Mouse (Mus musculus): Measurements from ENCODE around the gene Timm8a2. TPM values are rescaled to one million over a fixed set of nuclear protein-coding genes. Genes with fewer than 3 reads are reported as not detected.
"Not testable (repeated sequence)": the region's sequence is repeated elsewhere in the genome, so short reads cannot be mapped to it uniquely, and the experiment has no call there.

Timm8a2 gene
- total RNA-seq, 4 experiments from 2014 or later: 0.44 TPM; not detected in 3

- no peak for DNase-seq (ENCODE audit: low spot score in 2 of 2)
Measured at GRCm38 (mm10) chr14:122057941-122058346, 23.5 kb downstream of the Timm8a2 start.

DNA sequence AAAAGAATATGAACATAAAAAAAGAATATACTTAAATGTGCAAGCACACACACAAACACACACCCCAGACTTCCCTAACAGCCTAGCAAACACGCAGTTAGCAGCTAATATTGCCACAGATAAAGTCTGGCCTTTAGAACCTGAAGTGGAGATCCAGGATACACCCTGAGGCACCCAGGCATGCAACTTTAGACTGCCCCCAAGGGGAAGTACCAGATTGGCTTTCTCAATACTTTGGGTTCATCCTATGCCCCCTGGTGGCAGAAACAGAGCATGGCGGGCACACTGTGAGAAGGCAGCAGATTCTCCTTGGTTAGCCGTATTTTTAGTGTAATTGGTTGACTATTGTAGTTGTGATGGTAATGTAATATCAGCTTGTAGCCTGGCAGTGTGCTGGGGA is 26.2 kb downstream of the Timm8a2 start:
- DNase-seq (ENCODE audit: low spot score in 2 of 2): peak; percentile 44 to 68

DNA sequence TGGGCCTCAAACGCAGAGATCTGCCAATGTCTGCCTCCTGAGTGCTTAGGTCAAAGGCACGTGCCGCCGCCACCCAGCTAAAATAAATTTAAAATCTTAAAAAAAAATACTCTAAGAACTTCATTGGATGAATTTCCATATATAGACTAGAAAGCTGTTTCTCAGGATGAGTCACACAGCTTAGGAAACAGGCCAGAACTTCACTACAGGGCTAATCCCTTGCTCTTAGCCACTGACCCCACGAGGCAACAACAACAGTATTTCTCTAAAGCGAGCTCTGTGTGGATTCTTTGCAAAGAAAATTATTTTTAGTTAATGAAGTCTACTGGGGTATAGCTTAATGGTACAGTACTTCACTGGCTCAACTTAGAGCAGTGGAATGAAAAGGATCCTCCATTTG is 26.9 kb downstream of the Timm8a2 start:
- no peak for DNase-seq (ENCODE audit: low spot score in 2 of 2)

DNA sequence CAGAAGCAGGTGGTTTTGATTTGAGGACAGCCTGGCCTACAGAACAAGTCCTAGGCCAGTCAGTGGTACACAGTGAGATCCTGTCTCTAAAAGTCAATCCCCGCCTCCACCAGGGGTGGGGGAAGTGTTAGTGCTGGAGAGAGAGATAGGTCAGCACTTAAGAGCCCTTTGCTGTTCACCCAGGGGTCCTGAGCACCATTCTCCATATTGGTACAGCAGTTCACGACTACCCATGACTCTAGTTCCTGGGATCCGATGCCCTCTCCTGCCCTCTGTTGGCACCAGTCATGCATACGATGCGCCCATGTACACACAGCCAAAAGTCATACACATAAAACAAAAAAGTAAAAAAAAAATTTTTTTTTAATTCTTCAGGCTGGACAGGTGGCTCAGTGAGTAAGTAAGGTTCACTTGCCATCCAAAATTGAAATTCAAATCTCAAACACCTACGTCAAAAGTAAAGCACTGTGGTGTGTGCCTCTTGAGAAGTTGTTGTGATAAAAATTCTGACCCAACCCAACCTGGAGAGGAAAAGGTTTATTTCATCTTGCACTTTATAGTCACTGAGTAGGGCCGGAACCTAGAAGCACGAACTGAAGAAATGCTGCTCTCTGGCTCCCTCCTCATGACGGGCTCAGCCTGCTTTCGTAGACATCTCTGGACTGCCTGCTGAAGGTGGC is 28.1 kb downstream of the Timm8a2 start:
- no peak for DNase-seq (ENCODE audit: low spot score in 2 of 2)

DNA sequence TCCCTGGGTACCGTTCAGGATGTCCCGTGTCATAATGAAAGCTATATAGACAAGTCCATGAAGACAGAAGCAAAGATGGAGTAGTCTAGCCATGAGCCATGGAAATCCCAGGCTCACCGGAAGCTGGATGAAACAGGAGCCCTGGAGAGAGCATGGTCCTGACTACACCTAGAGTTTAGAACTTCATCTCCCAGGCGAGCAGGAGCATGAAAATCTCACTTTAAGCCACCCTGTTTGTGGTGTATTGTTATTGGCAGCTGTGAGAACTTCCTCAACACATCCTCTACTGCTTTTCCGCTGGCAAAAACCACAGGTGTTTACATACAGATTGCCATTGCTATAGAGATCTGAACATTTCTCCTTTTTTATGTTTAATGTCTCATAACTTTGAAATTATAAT is 29.1 kb downstream of the Timm8a2 start:
- DNase-seq (ENCODE audit: low spot score in 2 of 2): no peak

- peak in 1 of 2 experiments; percentile 36 for DNase-seq (ENCODE audit: low spot score in 2 of 2)
Measured at GRCm38 (mm10) chr14:122064519-122064918, 30.0 kb downstream of the Timm8a2 start.

DNA sequence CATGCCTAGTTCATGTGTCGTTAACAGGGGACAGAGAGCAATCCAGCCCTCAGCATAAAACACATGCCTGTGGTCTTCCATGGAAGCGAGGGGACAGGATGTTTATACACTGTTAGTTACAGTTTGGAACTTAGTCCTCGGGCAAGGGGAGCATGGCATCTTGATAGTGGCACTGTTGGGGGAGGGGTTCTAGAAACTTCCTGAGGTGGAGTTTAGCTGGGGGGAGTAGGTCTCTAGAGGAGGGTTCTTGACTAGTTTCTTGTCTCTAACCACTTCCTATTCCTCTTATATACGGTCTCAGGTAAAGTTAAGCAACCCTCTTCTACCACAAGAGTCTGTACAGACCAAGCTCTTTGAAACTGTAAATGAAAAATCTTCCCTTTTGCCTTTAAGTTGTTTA is 31.8 kb downstream of the Timm8a2 start:
- DNase-seq (ENCODE audit: low spot score in 2 of 2): no peak

DNA sequence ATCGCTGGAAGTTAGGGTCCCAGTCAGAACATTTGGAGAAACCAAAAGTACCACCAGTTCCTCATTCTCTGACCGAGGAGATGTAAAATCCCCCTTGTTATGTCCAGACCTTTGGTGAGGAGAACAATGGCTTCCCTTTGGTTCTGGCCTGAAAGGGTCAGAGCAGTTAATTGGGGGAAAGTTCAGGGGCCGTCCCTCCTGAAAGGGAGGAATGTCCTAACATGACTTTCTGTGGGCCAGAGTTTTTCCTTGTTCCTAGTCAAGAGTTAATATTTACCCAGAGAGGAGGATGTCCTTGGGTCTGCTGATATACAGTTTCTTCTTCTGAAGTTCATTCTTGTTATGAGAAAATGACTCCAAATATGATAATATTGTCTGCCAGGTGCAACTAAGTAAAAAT is 33.6 kb downstream of the Timm8a2 start:
- DNase-seq (ENCODE audit: low spot score in 2 of 2): not testable (repeated sequence)

- DNase-seq (ENCODE audit: low spot score in 2 of 2): no peak
Measured at GRCm38 (mm10) chr14:122068801-122069695, 34.6 kb downstream of the Timm8a2 start.

- no peak for DNase-seq (ENCODE audit: low spot score in 2 of 2)
Measured at GRCm38 (mm10) chr14:122069948-122070347, 35.5 kb downstream of the Timm8a2 start.

DNA sequence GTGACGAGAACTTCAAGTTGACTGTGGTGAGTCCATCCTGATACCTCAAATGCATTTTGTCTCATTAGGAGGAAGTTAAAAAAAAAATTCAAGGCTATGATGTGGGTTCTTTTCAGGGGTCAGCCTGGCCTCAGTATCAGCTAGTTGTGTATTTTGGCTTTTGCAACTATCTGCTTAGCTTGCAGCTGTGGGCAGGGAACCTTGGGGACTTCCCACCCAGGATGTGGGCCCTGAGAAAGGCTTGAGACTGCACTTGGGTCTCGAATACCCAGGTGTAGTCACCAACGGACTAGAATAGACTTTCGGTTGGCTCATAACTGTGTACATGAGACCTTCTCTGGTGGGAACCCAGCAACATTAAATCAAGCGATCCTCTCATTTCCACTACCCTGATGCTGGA is 38.9 kb downstream of the Timm8a2 start:
- no peak for DNase-seq (ENCODE audit: low spot score in 2 of 2)

DNA sequence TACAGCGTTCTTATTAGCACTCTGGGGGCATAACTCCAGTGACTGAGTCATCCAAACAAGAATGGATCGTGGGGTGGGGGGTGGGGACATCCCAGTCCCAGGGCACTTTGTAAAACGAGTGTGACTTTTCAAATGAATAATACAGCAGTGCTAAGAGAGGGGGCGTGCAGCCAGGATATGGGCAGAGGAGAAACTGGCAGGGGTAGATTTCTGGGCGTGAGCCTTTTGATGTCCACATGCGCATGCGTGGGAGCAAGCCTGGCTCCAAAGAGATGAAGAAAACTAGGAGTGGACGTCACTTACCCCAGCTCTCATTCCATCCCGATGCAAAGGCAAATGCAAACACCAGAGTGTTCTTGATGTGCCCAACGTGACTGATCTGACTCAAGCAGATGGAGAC is 39.9 kb downstream of the Timm8a2 start:
- no peak for DNase-seq (ENCODE audit: low spot score in 2 of 2)

GRCm38 (mm10) chr14:122075485-122076200 is 41.2 kb downstream of the Timm8a2 start:
- no peak for DNase-seq (ENCODE audit: low spot score in 2 of 2)

GRCm38 (mm10) chr14:122077017-122077416 is 42.5 kb downstream of the Timm8a2 start:
- DNase-seq (ENCODE audit: low spot score in 2 of 2): no peak

- peak in 1 of 2 experiments; percentile 21 for DNase-seq (ENCODE audit: low spot score in 2 of 2)
Measured at GRCm38 (mm10) chr14:122079428-122079827, 45.0 kb downstream of the Timm8a2 start.

GRCm38 (mm10) chr14:122079921-122080320 is 45.4 kb downstream of the Timm8a2 start:
- no peak for DNase-seq (ENCODE audit: low spot score in 2 of 2)

- DNase-seq (ENCODE audit: low spot score in 2 of 2): no peak
Measured at GRCm38 (mm10) chr14:122081308-122081707, 46.8 kb downstream of the Timm8a2 start.

DNA sequence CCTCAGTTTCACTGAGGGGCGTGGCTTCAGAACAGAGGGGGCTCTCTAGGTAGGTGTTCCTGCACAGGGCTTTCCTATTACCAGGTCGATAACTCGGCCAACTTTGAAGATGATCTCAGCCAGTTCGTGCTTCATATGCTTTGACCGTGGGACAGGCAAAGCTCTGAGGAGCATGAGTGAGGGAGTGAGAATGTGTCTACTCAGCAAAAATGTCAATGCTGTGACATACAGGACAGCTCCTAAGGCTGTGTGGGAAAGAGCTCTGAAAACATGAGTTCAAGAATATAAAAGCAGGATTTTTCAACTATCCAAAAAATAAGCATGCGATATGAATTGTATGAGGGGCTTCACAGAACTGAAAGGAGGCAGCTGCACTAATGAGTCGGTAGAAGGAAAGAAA is 49.0 kb downstream of the Timm8a2 start:
- DNase-seq (ENCODE audit: low spot score in 2 of 2): no peak

DNA sequence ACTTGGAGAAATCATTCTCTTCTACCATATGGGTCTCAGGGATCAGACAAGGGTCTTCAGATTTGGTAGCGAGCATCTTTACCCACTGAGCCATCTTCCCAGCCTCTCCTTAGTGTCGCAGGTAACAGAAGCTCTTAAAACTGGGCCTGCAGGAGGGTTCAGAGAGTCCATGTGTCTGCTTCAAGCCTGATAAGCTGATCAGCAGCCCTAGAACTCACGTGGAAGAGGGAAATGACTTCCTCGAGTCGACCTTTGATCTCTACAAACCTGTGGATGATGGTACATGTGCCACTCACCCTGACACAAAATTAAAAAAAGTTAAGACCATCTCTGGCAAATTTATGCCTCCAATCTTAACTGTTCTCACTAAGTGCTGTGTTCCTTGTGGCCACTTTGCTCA is 53.5 kb downstream of the Timm8a2 start:
- DNase-seq (ENCODE audit: low spot score in 2 of 2): no peak

All from left cerebral cortex, adult 8-10 months (tissue).